Mouse (Mus musculus) stomach, adult 2 months (tissue): ENCODE measurements around the gene Olfr1219. TPM values are rescaled to one million over a fixed set of nuclear protein-coding genes. Genes with fewer than 3 reads are reported as not detected.

Experiments used
- polyA plus RNA-seq: library from polyadenylated mRNA; depleted of rRNA; stranded (reverse); fragments of >200 nt; gene quantifications from 2 replicates; pipeline ENCODE4 v1.2.3, GENCODE M21; 2012; rRNA removed

Olfr1219 gene
- polyA plus RNA-seq = not detected in 2 replicates

GRCm38 (mm10) chr2:89083413-89083812 lies at the start of gene Olfr1219:
Olfr1219 (minus strand) TSS chr2:89083513.

GRCm38 (mm10) chr2:89132954-89133353 lies 49.6 kb upstream of the Olfr1219 start, which contains the start of gene Olfr1222:
Olfr1222 (minus strand) TSS chr2:89133054.

GRCm38 (mm10) chr2:89117183-89117582 lies 33.9 kb upstream of the Olfr1219 start, which contains the start of gene Olfr1221:
Olfr1221 (minus strand) TSS chr2:89117283.

GRCm38 (mm10) chr2:89106735-89107134 lies 23.4 kb upstream of the Olfr1219 start, which contains the start of gene Olfr1220:
Olfr1220 (minus strand) TSS chr2:89106835.

GRCm38 (mm10) chr2:89061087-89061486 lies 22.2 kb downstream of the Olfr1219 start, which contains the start of gene Olfr1218:
Olfr1218 (minus strand) TSS chr2:89061187.

GRCm38 (mm10) chr2:89031965-89032364 lies 51.3 kb downstream of the Olfr1219 start, which contains the start of gene Olfr1217:
Olfr1217 (minus strand) TSS chr2:89032065.

Other genes starting within 250 kb of the Olfr1219 start
- not detected in 2 replicates for gene Olfr1204, start 234.2 kb downstream of the Olfr1219 start, polyA plus RNA-seq
- gene Olfr1206, start 220.3 kb downstream of the Olfr1219 start, polyA plus RNA-seq = not detected in 2 replicates
- not detected in 2 replicates for gene Olfr1208, start 181.2 kb downstream of the Olfr1219 start, polyA plus RNA-seq
- gene Olfr1209, start 168.4 kb downstream of the Olfr1219 start, polyA plus RNA-seq = not detected in 2 replicates
- gene Olfr1211, start 145.4 kb downstream of the Olfr1219 start, polyA plus RNA-seq = not detected in 2 replicates
- not detected in 2 replicates for gene Olfr1212, start 129.5 kb downstream of the Olfr1219 start, polyA plus RNA-seq
- not detected in 2 replicates for gene Gm13762, start 103.2 kb downstream of the Olfr1219 start, polyA plus RNA-seq
- gene Olfr1214, start 90.9 kb downstream of the Olfr1219 start, polyA plus RNA-seq = not detected in 2 replicates
- not detected in 2 replicates for gene Olfr1215, start 76.5 kb downstream of the Olfr1219 start, polyA plus RNA-seq
- gene Olfr1216, start 65.2 kb downstream of the Olfr1219 start, polyA plus RNA-seq = not detected in 2 replicates
- gene Olfr1217, start 51.4 kb downstream of the Olfr1219 start, polyA plus RNA-seq = not detected in 2 replicates
- gene Olfr1218, start 22.3 kb downstream of the Olfr1219 start, polyA plus RNA-seq = not detected in 2 replicates
- gene Olfr1220, start 23.3 kb upstream of the Olfr1219 start, polyA plus RNA-seq = not detected in 2 replicates
- not detected in 2 replicates for gene Olfr1221, start 33.8 kb upstream of the Olfr1219 start, polyA plus RNA-seq
- not detected in 2 replicates for gene Olfr1222, start 49.5 kb upstream of the Olfr1219 start, polyA plus RNA-seq
- not detected in 2 replicates for gene Olfr1223, start 68.0 kb upstream of the Olfr1219 start, polyA plus RNA-seq
- not detected in 2 replicates for gene Olfr1224-ps1, start 80.6 kb upstream of the Olfr1219 start, polyA plus RNA-seq
- gene Olfr1225, start 91.2 kb upstream of the Olfr1219 start, polyA plus RNA-seq = not detected in 2 replicates
- not detected in 2 replicates for gene Olfr1226, start 116.5 kb upstream of the Olfr1219 start, polyA plus RNA-seq
- not detected in 2 replicates for gene Olfr1228, start 170.5 kb upstream of the Olfr1219 start, polyA plus RNA-seq
- gene Olfr1229, start 204.5 kb upstream of the Olfr1219 start, polyA plus RNA-seq = not detected in 2 replicates
- not detected in 2 replicates for gene Olfr1230, start 213.8 kb upstream of the Olfr1219 start, polyA plus RNA-seq
- not detected in 2 replicates for gene Olfr1231, start 223.6 kb upstream of the Olfr1219 start, polyA plus RNA-seq
- gene Olfr1232, start 246.2 kb upstream of the Olfr1219 start, polyA plus RNA-seq = not detected in 2 replicates